Mouse (Mus musculus) liver (tissue): ENCODE data around the gene Adnp.
"Not testable (repeated sequence)": the region's sequence is repeated elsewhere in the genome, so short reads cannot be mapped to it uniquely, and the experiment has no call there.

Source experiments
- DNase-seq: peaks from one replicate; pipeline ENCODE4 v3.0.0-alpha.2; 2020; ENCODE audit warnings: mixed read lengths

Adnp gene

DNA sequence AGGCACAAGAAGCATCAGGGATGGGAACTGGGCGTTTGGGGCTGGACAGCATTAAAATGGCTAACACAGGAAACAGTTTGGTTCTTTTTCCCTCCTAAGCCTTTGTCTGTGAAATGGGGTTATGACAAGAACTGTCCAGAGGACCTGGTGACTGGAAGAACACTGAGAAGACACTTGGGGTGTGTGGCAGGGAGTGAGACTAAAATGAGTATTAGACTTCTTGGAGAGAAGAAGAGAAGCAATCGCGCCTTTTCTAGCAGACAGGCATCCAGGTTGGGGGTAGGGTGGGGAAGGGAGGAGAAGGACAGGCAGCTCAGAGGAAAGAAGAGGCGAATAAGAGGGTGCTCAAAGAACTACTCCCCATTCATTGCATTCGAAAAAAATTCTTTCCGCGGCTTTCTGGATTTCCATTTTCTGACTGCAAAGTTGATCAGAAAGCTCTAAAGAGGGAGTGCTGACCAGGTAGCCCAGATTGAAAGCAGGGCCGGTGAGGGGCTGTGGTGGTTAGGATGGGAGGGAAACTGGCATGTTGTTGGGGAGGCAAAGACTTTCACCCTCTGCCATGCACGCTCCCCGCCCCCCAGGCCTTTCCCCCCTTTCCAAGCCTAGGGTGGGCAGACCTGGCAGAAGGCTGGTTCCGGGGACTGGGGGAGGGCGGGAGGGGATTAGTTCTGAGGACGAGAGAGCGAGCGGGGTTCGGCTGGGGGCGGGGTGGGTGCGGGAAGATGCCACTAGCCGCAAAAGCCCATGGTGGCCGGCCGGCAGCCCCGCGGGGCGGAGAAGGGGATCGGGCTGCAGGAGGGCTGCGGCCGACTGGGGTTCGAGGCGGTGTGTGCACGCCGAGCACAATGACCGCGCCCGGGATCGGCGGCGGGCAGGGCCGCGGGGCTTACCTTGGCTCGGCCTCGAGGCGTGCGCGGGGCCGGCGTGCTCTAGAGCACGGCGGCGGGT, 956 bp downstream of the Adnp start:
- peak; percentile 35 for DNase-seq

- DNase-seq, result peak; percentile 91
Observed at GRCm38 (mm10) chr2:168205265-168205664, 1.6 kb downstream of the Adnp start.

- no peak for DNase-seq
Observed at GRCm38 (mm10) chr2:168204476-168204999, 2.4 kb downstream of the Adnp start.

DNA sequence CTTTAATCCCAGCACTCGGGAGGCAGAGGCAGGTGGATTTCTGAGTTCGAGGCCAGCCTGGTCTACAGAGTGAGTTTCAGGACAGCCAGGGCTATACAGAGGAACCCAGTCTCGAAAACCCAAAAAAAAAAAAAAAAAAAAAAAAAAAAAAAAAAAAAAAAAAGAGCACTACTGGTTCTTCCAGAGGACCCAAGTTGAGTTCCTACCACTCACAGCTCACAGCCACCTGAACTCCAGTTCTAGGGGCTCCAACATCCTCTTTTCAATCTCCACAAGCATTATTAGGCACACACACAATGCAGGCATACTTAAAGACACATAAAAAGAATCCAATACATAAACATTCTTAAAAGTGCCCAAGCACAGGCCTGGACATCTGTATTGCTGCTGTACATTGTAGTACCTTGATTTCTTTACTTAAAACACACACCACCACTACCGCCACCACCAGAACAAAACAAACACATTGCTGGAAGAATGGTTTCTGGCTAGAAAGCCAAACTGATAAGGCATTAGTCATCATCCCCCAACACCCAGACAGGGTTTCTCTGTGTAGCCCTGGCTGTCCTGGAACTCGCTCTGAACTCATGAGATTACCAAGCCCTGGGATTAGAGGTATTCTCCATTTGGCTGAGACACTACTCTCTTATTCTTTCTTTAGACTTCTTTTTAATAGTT, 6.8 kb downstream of the Adnp start:
- no peak for DNase-seq

DNA sequence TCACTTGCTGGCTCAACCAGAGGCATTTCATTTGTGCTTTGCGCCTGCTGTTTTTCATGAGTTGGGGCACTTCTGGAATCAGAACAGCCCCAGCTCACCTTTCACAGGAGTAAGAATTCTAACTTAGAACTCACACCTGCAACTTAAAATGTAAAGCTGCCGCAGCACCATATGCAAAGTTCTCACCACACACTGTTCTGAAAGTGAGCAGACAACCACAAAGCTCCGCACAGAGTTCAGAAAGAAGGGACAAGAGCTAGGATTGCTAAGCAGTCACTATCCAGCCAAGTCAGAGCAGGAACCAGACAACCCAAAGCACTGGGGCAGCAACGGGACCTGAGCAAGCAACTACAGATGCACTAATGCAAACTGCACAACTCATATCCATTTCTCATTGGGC, 7.4 kb downstream of the Adnp start:
- no peak for DNase-seq

DNA sequence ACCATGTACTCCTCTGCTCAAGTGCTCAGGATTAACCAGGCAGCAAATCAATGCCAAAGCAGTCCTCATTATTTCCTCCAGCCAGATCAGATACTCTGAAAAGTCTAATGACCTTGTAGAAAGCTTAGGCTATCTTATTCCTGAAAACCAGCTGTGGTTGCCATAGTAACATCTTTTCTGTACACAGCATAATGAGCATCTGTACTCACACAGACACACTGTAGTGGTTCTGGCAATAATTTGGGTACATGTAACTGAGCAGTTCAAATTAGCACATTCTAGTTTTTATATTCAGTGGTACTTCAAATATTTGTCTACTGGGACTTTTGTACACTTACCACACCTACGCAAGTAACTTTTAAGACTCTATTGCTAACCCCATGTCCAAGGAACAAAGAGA, 8.5 kb downstream of the Adnp start:
- DNase-seq, result no peak

- DNase-seq, result no peak
Observed at GRCm38 (mm10) chr2:168195721-168196120, 11.2 kb downstream of the Adnp start.

- DNase-seq, result no peak
Observed at GRCm38 (mm10) chr2:168193685-168194084, 13.2 kb downstream of the Adnp start.

- DNase-seq, result no peak
Observed at GRCm38 (mm10) chr2:168191856-168192255, 15.1 kb downstream of the Adnp start.

DNA sequence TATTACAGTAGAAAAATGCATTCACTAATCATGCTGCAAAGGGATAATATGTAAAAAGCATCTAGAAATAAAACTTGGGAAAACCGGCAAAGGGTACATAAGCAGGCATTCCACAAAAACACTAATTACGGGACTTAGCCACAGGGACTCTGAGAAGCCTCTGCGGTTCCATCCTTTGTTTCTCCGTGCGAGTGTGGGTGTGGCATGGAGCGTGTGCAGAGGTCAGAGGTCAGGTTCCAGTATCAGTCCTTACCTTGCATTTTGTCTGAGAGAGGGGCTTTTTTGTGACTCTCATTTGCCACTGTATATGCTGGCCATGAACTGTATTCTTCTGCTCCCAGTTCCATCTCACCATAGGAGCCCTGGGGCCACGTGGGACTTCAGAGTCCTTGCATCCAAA, 31.0 kb downstream of the Adnp start:
- DNase-seq, result no peak

DNA sequence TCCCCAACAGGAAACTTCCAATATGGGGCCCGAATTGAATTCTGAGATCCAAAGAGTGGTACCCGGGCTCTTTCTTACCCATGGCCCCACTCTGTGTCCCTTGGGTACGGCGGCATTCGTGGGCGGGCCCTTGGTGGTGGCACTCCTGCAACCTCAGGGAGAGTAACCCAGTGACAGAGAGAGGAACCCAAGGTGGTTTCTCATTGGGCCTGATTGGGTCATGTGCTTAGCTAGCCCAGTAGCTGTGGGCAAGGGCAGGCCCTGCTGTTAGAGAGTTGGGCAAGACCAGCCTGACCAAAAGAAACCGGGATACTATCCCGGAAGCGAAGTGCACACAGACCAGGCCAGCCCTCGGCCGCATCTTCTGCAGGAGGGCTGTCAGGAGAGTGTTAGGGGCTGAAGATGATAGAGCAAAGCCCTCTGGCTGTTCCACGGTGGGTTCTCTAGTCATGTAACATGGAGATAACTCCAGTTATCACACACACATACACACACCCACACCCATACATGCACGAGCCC, 36.7 kb downstream of the Adnp start:
- DNase-seq, result peak; percentile 82

GRCm38 (mm10) chr2:168169800-168170113, 37.2 kb downstream of the Adnp start:
- DNase-seq, result peak; percentile 42

GRCm38 (mm10) chr2:168168892-168169799, 37.8 kb downstream of the Adnp start:
- DNase-seq, result peak; percentile 52

GRCm38 (mm10) chr2:168167781-168168180, 39.1 kb downstream of the Adnp start:
- DNase-seq, result no peak

DNA sequence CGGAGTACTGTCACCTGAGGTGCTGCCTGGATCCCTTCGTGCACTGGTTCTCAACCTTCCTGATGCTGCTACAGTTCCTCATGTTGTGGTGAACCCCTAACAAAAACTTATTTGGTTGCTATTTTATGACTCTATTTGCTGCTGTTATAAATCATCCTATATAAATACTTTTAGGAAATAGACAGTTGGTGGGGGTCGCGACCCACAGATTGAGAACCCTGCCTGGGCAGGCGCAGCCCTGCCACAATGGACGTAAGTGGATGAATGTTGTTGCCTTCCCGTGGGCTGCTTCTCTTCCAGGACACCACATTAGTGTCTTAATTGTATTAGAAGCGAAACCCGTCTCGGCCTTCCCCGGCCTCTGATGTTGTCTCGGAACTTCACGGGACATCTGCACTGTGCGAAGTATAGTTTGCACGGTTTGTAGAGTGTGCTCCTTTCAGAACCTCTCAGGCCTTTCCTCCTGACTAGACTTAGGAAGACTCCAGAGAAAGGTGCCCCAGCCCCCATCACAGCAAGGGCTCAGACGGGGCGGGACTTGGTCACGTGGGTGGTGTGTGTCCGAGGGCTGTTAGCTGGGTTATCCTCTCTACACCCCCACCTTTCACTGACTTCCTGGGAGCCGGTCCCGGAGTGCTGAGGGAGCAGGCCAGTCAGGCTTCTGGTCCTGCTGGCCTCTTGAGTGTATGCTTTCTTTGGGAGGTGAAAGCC, 40.0 kb downstream of the Adnp start:
- peak; percentile 49 for DNase-seq

DNA sequence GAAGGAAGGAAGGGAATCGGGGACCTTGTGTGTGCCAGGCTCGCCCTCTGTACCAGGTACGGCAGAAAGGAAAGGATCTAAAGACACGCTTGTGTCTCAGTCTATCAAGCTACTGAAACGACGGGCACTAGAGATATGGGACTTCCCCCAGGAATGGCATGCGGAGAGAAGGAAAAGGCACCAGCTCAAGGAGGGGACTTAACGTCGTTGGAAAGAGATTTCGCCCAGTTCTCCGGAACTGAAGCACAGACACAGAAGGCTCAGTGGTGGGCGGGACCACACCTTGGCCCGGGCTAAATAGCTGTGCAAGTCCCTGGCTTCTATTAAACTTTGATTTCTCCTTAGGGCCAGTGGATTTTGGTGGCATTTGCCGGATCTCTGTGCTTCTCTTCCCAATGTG, 44.9 kb downstream of the Adnp start:
- no peak for DNase-seq

DNA sequence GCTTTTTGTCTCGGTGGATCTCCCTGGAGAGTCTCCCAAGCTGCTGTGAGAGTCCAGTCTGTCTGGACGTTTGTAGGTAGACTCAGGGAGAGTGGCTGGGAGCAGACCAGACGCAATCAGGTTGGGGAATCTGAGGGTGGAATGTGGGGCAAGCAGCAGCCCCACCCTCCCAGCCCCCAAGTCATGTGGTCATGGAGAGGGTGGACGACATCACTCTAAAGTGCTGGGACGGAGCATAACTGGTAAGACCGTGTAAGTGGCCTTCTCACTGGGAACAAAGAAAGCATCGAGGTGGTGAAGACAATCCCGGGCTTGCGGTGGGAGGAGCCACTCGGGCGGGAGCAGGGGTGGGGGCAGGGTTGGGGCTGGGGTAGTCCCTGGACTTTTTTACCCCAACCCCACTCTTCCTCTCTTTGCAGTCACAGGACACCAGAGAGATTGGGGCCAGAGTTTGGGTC, 45.4 kb downstream of the Adnp start:
- DNase-seq, result no peak

- no peak for DNase-seq
Observed at GRCm38 (mm10) chr2:168160370-168160930, 46.5 kb downstream of the Adnp start.

DNA sequence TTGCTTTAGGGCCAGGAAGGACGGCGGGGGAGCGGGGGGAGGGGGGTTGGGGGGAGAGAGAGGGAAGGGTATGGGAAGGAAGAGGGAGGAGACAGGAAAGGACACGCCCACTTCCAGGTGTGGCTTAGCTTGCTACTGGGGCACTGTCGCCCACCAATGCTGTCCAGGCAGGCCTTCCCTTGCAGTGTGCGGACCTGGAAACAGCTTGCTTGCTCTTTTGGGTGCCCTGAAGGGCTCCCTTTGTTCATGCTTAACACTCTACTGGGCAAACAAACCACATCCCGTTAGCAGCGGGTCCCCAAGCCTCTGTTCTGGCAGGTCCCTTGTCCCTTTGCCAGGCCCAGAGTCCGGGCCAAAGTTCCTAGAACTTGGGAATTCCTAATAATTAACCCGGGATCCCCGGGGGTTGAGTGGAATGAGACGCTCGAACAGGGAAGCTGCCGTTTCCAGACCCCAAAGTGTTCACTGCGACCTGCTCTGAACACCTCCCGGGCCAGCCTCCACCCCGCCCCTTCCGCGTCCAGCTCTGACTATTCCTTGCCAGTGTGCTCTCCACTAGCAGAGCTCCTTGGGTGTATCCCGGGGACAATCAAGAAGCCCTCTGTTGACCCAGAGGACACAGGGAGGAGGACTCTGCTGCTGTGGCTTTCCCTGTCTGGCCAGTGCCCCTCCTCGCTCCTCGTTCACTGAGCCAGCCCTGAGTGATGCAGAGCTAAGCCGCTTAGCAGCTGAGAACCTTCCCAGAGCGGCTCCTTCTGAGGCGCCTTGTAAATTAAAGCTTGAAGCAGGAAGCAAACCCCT, 47.8 kb downstream of the Adnp start:
- DNase-seq, result peak; percentile 73

- not testable (repeated sequence) for DNase-seq
Observed at GRCm38 (mm10) chr2:168157974-168158373, 48.9 kb downstream of the Adnp start.

DNA sequence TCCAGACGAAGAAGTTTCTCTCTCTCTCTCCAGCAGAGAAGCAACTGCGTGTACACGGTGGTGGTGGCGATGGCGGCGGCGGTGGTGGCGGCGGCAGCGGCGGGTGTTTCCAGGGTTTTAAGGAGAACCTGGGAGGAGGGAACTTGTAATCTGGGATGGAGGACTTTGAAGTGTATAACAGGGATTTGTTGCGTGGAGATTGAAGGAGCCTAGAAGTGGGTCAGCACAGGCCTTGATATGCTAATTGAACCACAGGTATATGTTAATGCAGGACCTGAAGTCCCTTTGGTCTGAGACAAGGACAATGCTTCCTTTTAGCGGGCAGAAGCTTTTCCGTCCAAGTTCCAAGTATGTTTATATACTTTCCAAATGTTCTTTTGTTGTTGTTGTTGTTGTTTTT, 50.6 kb downstream of the Adnp start:
- no peak for DNase-seq
